26 mouse cellular contexts compared by ENCODE assay signal in genomic region chr5:122863053-122863452, GRCm38 (mm10).
"Had no signal": no experiment of that assay in that cellular context is flagged by ENCODE, and none has a peak within 500 bp of the region (broad histone marks: within the 10 kb centered on the region; RNA-seq: fewer than 3 reads in every experiment).

No protein-coding gene starts in this region.

- DNase-seq: cerebellum, adult 9-11 months; cerebellum, postnatal 10 days; cerebellum, postnatal 14 days; cerebellum, postnatal 25 days; cerebellum, postnatal 36 days; embryo, embryonic 11 days; forebrain, postnatal 0 days; gastrocnemius, adult 2 months; gastrocnemius, postnatal 10 days; gastrocnemius, postnatal 14 days; gastrocnemius, postnatal 25 days; gastrocnemius, postnatal 36 days; heart, adult 18-20 months; heart, adult 2 months had no signal

- H3K9ac ChIP-seq: embryonic facial prominence, embryonic 12.5 days; embryonic facial prominence, embryonic 13.5 days; embryonic facial prominence, embryonic 15.5 days; forebrain, embryonic 12.5 days; forebrain, embryonic 13.5 days; forebrain, embryonic 15.5 days; forebrain, postnatal 0 days had no signal

- H3K9me3 ChIP-seq: embryonic facial prominence, embryonic 10.5 days; embryonic facial prominence, embryonic 12.5 days; embryonic facial prominence, embryonic 13.5 days; embryonic facial prominence, embryonic 15.5 days; forebrain, embryonic 10.5 days; forebrain, embryonic 12.5 days; forebrain, embryonic 13.5 days; forebrain, embryonic 15.5 days; heart, embryonic 10.5 days had no signal

- H3K27ac ChIP-seq: embryonic facial prominence, embryonic 10.5 days; embryonic facial prominence, embryonic 12.5 days; embryonic facial prominence, embryonic 13.5 days; embryonic facial prominence, embryonic 15.5 days; forebrain, embryonic 10.5 days; forebrain, embryonic 12.5 days; forebrain, embryonic 13.5 days; forebrain, embryonic 15.5 days; gastrocnemius, adult 2 months; heart, adult 2 months; heart, embryonic 10.5 days had no signal

- H3K4me1 ChIP-seq: embryonic facial prominence, embryonic 10.5 days; embryonic facial prominence, embryonic 12.5 days; embryonic facial prominence, embryonic 13.5 days; embryonic facial prominence, embryonic 15.5 days; forebrain, embryonic 10.5 days; forebrain, embryonic 12.5 days; forebrain, embryonic 13.5 days; forebrain, embryonic 15.5 days; heart, embryonic 10.5 days had no signal

- H3K27me3 ChIP-seq: embryonic facial prominence, embryonic 12.5 days; embryonic facial prominence, embryonic 13.5 days; embryonic facial prominence, embryonic 15.5 days; forebrain, embryonic 12.5 days; forebrain, embryonic 13.5 days; forebrain, embryonic 15.5 days had no signal

- H3K4me2 ChIP-seq: embryonic facial prominence, embryonic 12.5 days; embryonic facial prominence, embryonic 13.5 days; embryonic facial prominence, embryonic 15.5 days; forebrain, embryonic 12.5 days; forebrain, embryonic 13.5 days; forebrain, embryonic 15.5 days had no signal

- ATAC-seq: forebrain, embryonic 13.5 days; forebrain, embryonic 14.5 days; forebrain, embryonic 15.5 days; forebrain, embryonic 16.5 days; forebrain, postnatal 0 days had no signal

- H3K4me3 ChIP-seq: embryonic facial prominence, embryonic 10.5 days; embryonic facial prominence, embryonic 12.5 days; embryonic facial prominence, embryonic 13.5 days; embryonic facial prominence, embryonic 15.5 days; erythroblast, embryonic 14.5 days; forebrain, embryonic 10.5 days; forebrain, embryonic 12.5 days; forebrain, embryonic 13.5 days; forebrain, embryonic 15.5 days; gastrocnemius, adult 2 months; heart, adult 2 months; heart, embryonic 10.5 days had no signal
